Mouse (Mus musculus): ENCODE measurements around the gene Ank3. TPM values are rescaled to one million over a fixed set of nuclear protein-coding genes. Genes with fewer than 3 reads are reported as not detected.

Gene Ank3
- polyA plus RNA-seq, 1 experiment from 2014 or later = 21.6 TPM

DNA sequence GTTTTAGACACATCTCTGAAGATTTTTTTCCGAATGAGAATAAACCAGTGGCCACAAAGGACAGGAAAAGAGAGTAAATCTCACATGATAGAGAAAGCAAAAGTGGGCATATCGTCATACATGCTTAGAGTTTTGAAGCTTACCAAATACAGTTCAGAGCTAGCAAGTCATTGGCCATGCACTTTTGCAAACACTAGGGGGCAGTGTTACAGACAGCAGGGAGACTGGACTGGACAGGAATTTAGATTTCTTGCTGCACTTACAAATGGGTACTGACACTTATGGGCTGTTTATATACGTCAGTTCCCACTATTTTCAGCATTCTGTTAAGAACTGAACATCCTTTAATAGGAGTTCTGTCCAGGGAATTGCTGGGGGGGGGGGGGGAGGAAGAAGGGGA lies 257.7 kb downstream of the Ank3 start:
- no peak overlapping the region for H3K27ac ChIP-seq (ENCODE audit: low read depth, low read length)
- no peak overlapping the region for H3K9ac ChIP-seq (ENCODE audit: low read depth, low read length)
- no peaks in the 10 kb centered on the region for H3K4me1 ChIP-seq (replicated peaks; ENCODE audit: control insufficient read depth, insufficient read depth, low read length)
- no peak overlapping the region for H3K4me3 ChIP-seq (ENCODE audit: low read depth, low read length)
- 22% methylated on average over 3 of the region's 3 CpGs for WGBS
- no peaks in the 10 kb centered on the region for H3K36me3 ChIP-seq (ENCODE audit: control insufficient read depth, insufficient read depth)
- no peak for ATAC-seq
- no peak overlapping the region for H3K4me2 ChIP-seq (replicated peaks; ENCODE audit: low read depth)
- H3K27me3 ChIP-seq (replicated peaks; ENCODE audit: control insufficient read depth, insufficient read depth, low read length) = no peaks in the 10 kb centered on the region
- H3K9me3 ChIP-seq (ENCODE audit: control insufficient read depth) = no peaks in the 10 kb centered on the region
- TF ChIP-seq CTCF (IDR thresholded peaks at IDR 0.05; ENCODE audit: low read depth) = peak; percentile 90

DNA sequence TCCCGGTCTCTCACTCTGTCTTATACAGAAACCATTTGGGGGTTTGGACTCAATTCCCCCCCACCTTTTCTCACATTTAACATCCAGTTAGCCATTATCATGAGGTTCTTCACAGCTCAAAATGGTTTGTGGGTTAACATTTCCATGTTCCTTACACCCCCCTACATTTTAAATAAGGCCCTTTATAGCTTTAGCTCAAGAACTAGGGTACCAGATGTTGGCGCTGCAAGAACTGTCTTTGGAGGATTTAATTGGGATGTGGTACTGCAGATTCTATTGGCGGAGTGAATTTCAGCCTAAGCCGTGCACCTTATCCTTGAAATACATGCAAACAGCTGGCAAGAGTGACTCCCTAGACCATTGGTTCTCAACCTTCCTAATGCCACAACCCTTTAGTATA lies 261.2 kb downstream of the Ank3 start:
- WGBS = 90% methylated on average over 4 of the region's 4 CpGs
- ATAC-seq = no peak
- TF ChIP-seq CTCF (IDR thresholded peaks at IDR 0.05; ENCODE audit: low read depth) = no peak
- no peak overlapping the region for H3K4me2 ChIP-seq (replicated peaks; ENCODE audit: low read depth)
- no peaks in the 10 kb centered on the region for H3K36me3 ChIP-seq (ENCODE audit: control insufficient read depth, insufficient read depth)
- H3K27ac ChIP-seq (ENCODE audit: low read depth, low read length) = no peak overlapping the region
- H3K9ac ChIP-seq (ENCODE audit: low read depth, low read length) = no peak overlapping the region
- H3K4me3 ChIP-seq (ENCODE audit: low read depth, low read length) = no peak overlapping the region
- no peaks in the 10 kb centered on the region for H3K27me3 ChIP-seq (replicated peaks; ENCODE audit: control insufficient read depth, insufficient read depth, low read length)
- H3K4me1 ChIP-seq (replicated peaks; ENCODE audit: control insufficient read depth, insufficient read depth, low read length) = no peaks in the 10 kb centered on the region
- H3K9me3 ChIP-seq (ENCODE audit: control insufficient read depth) = no peaks in the 10 kb centered on the region

DNA sequence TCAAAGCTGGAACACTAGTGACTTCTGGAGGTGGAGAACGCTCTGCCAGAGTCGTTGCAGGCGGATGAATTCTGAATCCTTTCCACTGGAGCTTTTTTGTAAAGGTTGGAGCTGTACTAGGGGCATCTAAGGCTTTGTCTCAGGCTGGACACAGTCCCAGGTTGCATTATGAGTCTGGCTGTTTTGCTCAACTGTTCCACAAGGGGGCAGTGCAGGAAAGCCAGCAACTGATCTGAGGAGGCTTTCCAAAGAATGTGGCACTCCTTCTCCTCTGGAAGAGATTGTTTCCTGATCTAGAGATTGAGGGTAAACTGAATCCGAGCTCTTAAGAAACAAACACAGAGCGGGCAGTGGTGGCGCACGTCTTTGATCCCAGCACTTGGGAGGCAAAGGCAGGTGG lies 263.8 kb downstream of the Ank3 start:
- 2% methylated on average over 7 of the region's 7 CpGs for WGBS

DNA sequence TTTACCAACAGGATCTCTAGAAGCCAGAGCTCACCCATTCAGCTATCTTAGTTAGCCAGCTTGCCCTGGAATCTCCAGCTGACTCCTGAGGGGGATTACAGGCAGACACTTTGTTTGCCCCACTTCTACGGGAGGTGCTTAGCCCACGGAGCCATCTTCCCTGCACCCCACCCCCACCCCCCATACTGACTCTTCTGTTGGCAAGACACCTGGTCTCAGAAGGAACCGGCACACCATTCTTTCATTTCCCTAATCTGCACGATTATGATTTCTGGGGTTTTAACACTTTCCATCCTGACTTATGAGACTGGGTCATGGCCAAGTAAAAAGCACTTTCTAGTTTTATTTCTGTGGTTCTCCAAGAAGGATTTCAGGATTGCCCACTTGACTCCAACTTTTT lies 268.9 kb downstream of the Ank3 start:
- Histone ChIP-seq H3K9me3 (ENCODE audit: control insufficient read depth) (no peaks in the 10 kb centered on the region), H3K27ac (ENCODE audit: low read depth, low read length) (no peak overlapping the region), H3K4me3 (ENCODE audit: low read depth, low read length) (no peak overlapping the region), H3K36me3 (ENCODE audit: control insufficient read depth, insufficient read depth) (no peaks in the 10 kb centered on the region), H3K27me3 (replicated peaks; ENCODE audit: control insufficient read depth, insufficient read depth, low read length) (no peaks in the 10 kb centered on the region), H3K4me2 (replicated peaks; ENCODE audit: low read depth) (no peak overlapping the region), H3K9ac (ENCODE audit: low read depth, low read length) (no peak overlapping the region), H3K4me1 (replicated peaks; ENCODE audit: control insufficient read depth, insufficient read depth, low read length) (no peaks in the 10 kb centered on the region)
- TF ChIP-seq CTCF (IDR thresholded peaks at IDR 0.05; ENCODE audit: low read depth) = no peak
- WGBS = 81% methylated on average over 4 of the region's 4 CpGs
- ATAC-seq = no peak

More for the DNA sequence above, 263.8 kb downstream of the Ank3 start:
- Histone ChIP-seq H3K9me3 (ENCODE audit: control insufficient read depth) (no peaks in the 10 kb centered on the region), H3K36me3 (ENCODE audit: control insufficient read depth, insufficient read depth) (no peaks in the 10 kb centered on the region), H3K27ac (ENCODE audit: low read depth, low read length) (no peak overlapping the region), H3K4me2 (replicated peaks; ENCODE audit: low read depth) (0 out of 2 replicates have a peak overlapping the region, but pooled peaks have one; percentile 6), H3K4me3 (ENCODE audit: low read depth, low read length) (no peak overlapping the region), H3K27me3 (replicated peaks; ENCODE audit: control insufficient read depth, insufficient read depth, low read length) (no peaks in the 10 kb centered on the region), H3K4me1 (replicated peaks; ENCODE audit: control insufficient read depth, insufficient read depth, low read length) (no peaks in the 10 kb centered on the region), H3K9ac (ENCODE audit: low read depth, low read length) (no peak overlapping the region)
- TF ChIP-seq CTCF (IDR thresholded peaks at IDR 0.05; ENCODE audit: low read depth) = peak; percentile 97
- peak; percentile 57; the same call in 1 of the 2 replicates for ATAC-seq

DNA sequence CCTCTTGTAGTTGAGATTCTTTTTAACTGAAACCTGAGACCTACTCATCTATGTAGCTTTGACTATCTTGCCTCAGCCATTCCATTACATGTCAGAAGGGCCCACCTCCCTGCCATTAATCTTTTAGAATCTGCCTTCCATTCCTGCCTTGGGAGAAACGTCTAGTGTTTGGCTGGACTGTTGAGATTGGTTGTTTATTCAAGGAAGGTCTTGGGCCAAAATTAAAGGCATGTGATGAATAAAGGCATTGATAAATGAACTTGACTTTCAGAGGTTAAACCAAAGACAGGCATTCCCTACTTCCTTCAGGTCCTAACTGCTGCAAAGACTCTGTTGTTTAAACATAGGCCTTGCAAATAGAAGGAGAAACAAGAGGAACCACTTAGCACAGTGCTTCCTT lies 271.9 kb downstream of the Ank3 start:
- Histone ChIP-seq H3K36me3 (ENCODE audit: control insufficient read depth, insufficient read depth) (no peaks in the 10 kb centered on the region), H3K4me3 (ENCODE audit: low read depth, low read length) (no peak overlapping the region), H3K27me3 (replicated peaks; ENCODE audit: control insufficient read depth, insufficient read depth, low read length) (no peaks in the 10 kb centered on the region), H3K9ac (ENCODE audit: low read depth, low read length) (no peak overlapping the region), H3K27ac (ENCODE audit: low read depth, low read length) (no peak overlapping the region), H3K4me2 (replicated peaks; ENCODE audit: low read depth) (no peak overlapping the region), H3K9me3 (ENCODE audit: control insufficient read depth) (no peaks in the 10 kb centered on the region), H3K4me1 (replicated peaks; ENCODE audit: control insufficient read depth, insufficient read depth, low read length) (no peaks in the 10 kb centered on the region)
- 16% methylated on average over 1 of the region's 1 CpGs for WGBS
- no peak for TF ChIP-seq CTCF (IDR thresholded peaks at IDR 0.05; ENCODE audit: low read depth)
- no peak for ATAC-seq

DNA sequence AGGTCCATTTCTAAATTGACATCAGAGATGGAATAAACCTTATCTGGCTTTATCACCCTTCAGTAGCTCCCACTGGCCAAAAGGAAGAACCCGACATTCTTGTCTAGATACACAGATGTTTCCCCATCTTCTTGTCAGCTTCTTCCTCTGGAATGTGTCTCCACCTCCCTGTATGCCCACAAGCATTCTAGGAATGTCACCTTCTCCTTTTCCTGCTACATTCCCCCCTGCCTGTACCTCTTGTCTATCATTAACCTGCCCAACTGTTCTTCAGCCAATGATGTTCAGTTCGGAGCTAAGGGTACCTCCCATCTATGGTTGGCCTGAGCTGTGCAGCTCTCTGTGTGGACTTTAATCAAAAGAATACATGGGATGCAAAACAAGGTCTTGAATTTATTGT lies 272.4 kb downstream of the Ank3 start:
- ATAC-seq = no peak

DNA sequence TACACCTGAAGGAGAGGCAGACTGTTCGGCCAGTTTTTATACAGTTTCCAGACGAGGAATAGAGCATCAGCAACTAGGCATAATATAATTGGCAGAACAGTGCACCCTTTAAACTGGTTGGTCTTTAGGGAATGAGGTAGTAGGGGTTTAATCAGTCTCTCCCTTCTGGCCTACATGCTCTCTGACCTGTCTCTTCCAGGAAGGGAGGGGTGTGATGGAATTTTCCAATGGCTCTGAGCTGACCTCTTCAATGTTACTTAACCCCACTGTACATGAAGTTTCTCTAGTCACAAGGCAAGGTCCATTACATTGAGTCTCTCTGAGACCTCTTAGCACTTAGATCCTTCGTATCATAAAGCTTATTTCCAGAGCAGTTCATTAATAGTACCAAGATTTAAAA lies 272.9 kb downstream of the Ank3 start:
- no peak overlapping the region for H3K27ac ChIP-seq (ENCODE audit: low read depth, low read length)
- no peaks in the 10 kb centered on the region for H3K27me3 ChIP-seq (replicated peaks; ENCODE audit: control insufficient read depth, insufficient read depth, low read length)
- H3K4me3 ChIP-seq (ENCODE audit: low read depth, low read length) = no peak overlapping the region
- TF ChIP-seq CTCF (IDR thresholded peaks at IDR 0.05; ENCODE audit: low read depth) = no peak
- no peak overlapping the region for H3K9ac ChIP-seq (ENCODE audit: low read depth, low read length)
- H3K9me3 ChIP-seq (ENCODE audit: control insufficient read depth) = no peaks in the 10 kb centered on the region
- WGBS = 77% methylated on average over 3 of the region's 3 CpGs
- H3K4me2 ChIP-seq (replicated peaks; ENCODE audit: low read depth) = no peak overlapping the region
- ATAC-seq = no peak
- no peaks in the 10 kb centered on the region for H3K36me3 ChIP-seq (ENCODE audit: control insufficient read depth, insufficient read depth)
- H3K4me1 ChIP-seq (replicated peaks; ENCODE audit: control insufficient read depth, insufficient read depth, low read length) = no peaks in the 10 kb centered on the region

More for the DNA sequence above, 272.4 kb downstream of the Ank3 start:
- TF ChIP-seq CTCF (IDR thresholded peaks at IDR 0.05; ENCODE audit: low read depth) = no peak
- no peak overlapping the region for H3K9ac ChIP-seq (ENCODE audit: low read depth, low read length)
- H3K27me3 ChIP-seq (replicated peaks; ENCODE audit: control insufficient read depth, insufficient read depth, low read length) = no peaks in the 10 kb centered on the region
- H3K4me1 ChIP-seq (replicated peaks; ENCODE audit: control insufficient read depth, insufficient read depth, low read length) = no peaks in the 10 kb centered on the region
- H3K27ac ChIP-seq (ENCODE audit: low read depth, low read length) = no peak overlapping the region
- H3K4me2 ChIP-seq (replicated peaks; ENCODE audit: low read depth) = no peak overlapping the region
- 51% methylated on average over 2 of the region's 2 CpGs for WGBS
- no peaks in the 10 kb centered on the region for H3K9me3 ChIP-seq (ENCODE audit: control insufficient read depth)
- no peak overlapping the region for H3K4me3 ChIP-seq (ENCODE audit: low read depth, low read length)
- no peaks in the 10 kb centered on the region for H3K36me3 ChIP-seq (ENCODE audit: control insufficient read depth, insufficient read depth)

All from intestine, postnatal 0 days (tissue).